Mouse (Mus musculus): ENCODE measurements at regions not wholly inside any gene's neighbourhood (a gene's known extent, or its start where the extent isn't known, plus 50 kb on each side); places are given as distances from the start of the nearest gene placed in this dataset.

- no peak for DNase-seq
These were observed 605.7 kb upstream of the Arpp21 start for GRCm38 (mm10) chr9:112841473-112841872.

DNA sequence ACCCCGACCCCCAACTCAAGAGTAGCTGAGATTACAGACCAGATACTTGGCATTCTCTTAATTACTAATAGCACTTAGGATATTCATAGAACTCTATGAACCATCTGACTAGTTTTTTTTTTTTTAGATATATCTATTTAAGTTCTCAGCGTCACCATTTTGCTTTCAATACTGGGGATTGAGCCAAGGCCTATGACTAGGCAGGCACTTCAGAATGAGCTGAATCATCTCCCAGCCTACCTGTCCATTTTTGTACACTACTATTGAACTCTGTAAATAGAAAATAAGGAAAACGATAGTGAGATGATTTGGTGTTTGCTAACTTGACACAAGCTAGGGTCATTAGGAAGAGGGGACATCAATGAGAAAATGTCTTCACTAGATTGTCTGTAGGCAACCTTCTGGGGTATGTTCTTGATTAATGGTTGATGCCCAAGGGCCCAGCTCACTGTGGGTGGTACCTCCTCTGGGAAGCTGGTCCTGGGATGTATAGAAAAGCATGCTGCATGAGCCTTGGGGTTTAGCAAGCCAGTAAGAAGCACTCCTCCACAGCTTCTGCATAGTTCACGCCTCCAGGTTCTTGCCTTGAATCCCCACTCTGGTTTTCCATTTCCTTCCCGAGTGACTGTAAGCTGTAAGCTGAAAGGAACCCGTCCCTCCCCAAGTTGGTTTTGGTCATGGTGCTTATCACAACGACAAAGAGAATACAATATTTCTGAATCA lies 603.5 kb upstream of the Arpp21 start:
- no peak for DNase-seq

- DNase-seq: no peak
These were observed 601.8 kb upstream of the Arpp21 start for GRCm38 (mm10) chr9:112837563-112837962.

DNA sequence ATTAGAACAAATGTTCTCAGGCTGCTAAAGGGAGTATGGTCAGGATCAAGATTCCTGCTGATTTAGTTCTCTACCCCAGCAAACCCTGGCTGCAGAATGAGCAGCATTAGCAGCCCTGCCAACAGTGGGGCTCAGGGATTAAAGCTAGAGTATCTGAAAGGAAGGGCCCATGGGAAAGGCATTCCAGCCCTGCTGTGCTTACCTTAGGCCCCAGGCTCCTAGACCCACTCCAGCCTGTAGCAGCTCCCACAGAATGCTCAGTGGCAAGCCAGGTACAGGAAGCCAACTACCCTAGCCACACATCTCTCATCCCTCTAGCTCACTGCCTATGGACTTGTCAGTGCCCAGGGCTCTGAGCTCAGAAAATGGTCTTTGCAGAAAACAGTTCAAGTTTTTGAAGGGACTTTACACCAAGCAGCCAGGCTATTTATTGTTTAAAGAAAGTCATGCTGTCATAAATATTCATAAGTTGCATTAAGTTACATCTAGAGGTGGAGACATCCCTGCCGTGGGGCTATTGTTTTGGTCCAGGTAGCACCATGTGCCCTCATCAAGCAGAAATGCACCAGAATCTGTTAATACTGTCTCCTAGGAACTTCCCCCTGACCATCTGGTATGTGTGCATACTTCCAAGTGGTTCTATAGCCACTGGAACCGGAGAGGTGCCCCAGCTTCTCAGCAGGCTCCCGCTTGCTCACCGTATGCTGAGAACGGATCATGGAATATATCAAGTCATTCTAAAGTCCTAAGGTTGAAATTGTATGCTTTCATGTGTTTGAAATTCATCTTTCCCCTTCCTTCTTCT lies 598.9 kb upstream of the Arpp21 start:
- no peak for DNase-seq

DNA sequence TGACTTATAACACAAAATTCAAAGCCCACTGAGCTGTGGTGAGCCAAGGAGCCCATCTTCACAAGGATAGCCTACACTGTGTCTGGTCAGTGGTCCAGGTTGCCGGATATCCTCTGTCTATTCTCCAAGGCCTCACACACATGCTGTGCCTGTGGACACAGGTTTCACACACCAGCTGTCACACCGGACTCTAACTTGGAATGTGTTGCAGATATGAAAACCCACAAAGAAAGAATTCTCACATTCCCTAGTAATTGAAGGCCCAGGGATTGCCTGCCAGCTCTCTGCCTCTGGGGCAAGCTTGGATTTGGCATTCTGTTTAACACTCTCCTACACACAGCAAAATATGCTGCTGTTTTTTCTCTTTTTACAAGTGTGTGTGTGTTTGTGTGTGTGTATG lies 595.4 kb upstream of the Arpp21 start:
- no peak for DNase-seq

DNA sequence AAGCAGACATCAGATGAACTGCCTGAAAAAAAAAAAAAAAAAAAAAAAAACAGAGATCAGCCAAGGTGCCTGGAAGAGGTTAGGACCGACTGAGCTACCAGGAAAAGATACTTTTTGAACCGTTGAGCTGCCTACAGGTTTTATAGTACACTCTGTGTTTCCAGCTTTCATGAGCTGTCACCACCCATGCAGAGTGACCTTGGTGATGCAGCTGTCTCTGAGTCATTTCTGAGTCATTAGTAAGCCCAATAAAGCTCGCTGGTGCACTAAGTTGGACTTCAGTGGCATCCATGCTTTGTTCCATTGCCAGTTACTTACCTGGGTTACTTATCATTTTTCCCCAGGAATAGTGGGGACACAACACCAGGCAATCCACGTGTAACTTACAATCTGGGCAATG lies 592.9 kb upstream of the Arpp21 start:
- no peak for DNase-seq

GRCm38 (mm10) chr9:112826592-112826991 lies 590.9 kb upstream of the Arpp21 start:
- DNase-seq: no peak

GRCm38 (mm10) chr9:112821940-112822339 lies 586.2 kb upstream of the Arpp21 start:
- no peak for DNase-seq

GRCm38 (mm10) chr9:112811946-112812345 lies 576.2 kb upstream of the Arpp21 start:
- peak in 1 of 2 experiments; percentile 5 for DNase-seq

- DNase-seq: no peak
These were observed 564.0 kb upstream of the Arpp21 start for GRCm38 (mm10) chr9:112799583-112800220.

DNA sequence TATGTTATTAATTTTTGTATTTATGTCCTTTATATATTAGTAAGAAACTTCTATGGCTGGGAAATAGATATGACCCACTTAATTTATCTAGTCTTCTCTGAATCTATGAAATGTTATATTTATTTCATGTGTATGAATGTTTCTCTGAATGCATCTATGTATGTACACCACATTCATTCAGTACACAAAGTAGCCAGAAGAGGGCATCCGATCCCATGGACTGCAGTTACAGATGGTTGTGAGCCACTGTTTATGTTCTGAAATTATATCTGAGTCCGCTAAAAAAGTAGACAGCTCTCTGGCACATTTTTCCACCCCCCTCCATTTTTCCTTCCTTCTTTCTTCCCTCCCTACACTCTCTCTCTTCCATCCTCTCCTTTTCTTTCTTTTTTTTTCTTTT lies 557.8 kb upstream of the Arpp21 start:
- peak in 1 of 2 experiments; percentile 27 for DNase-seq

DNA sequence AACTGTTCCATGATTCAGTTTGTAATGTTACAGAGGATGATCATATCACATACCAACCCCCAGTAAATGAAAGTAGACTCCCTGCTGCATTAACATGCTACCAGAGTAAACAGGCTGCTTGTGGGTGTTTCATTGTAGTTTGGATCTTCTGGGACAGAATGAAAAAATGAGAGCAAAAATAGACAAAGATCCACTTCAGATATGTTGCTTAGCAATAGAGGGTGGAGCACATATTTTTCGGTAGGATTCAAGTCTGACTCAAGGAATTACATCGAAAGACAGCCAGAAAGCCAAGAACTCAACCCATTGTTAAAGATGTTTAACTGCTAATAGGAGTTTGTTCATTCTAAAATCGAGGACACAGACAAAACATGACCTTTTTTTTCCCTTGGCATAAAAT lies 536.2 kb upstream of the Arpp21 start:
- no peak for DNase-seq

DNA sequence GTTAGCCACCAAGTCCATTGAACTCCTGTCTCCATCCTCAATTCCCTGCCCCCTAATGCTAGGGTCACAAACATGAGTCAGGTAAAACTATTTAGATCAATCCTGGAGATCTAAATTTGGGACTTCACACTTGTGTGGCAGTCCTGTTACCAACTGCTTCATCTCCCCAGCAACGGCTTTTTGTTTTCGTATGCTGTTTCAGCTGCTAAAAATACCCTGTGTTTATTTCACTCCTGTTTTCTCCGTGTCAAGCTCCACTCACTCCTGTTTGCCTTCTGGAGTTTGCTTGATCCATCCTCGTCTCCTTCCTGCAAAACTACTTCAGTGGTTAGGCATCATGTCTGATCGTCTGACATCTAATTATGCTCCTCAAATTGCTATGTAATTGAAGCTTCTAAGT lies 508.9 kb upstream of the Arpp21 start:
- DNase-seq: no peak

DNA sequence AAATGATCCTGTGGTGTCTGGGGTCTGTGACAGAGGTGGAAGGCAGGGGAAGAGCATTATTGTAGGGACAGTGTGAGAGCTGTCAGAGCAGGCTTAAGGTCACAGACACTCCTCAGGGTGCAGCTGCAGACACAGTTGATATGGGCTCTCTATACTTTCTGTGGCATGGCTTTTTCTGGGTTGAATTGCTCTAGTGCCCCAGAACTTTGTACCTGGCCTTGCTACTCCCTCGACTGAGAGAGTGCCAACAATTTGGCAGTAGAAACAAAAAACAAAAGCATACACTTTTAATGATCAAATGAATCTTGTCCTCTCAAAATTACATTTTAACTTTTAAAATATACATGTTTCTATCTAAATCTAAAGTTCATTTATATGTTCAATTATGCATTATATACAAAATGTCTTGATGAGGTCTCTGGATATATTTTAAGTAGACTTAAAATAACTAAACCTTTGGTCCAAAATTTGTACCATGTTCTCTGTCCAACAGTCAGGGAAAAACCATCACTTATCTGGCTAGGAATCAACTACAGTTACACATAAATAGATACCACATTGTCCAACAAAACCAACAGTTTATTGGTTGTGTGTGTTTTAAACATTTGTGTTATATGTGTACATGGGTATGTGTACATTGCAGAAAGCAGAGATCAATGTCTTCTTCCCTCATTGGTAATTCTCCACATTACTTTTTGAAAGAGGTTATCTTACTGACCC lies 508.3 kb upstream of the Arpp21 start:
- DNase-seq: peak; percentile 9 to 38

GRCm38 (mm10) chr9:112735761-112736160 lies 500.0 kb upstream of the Arpp21 start:
- DNase-seq: no peak

DNA sequence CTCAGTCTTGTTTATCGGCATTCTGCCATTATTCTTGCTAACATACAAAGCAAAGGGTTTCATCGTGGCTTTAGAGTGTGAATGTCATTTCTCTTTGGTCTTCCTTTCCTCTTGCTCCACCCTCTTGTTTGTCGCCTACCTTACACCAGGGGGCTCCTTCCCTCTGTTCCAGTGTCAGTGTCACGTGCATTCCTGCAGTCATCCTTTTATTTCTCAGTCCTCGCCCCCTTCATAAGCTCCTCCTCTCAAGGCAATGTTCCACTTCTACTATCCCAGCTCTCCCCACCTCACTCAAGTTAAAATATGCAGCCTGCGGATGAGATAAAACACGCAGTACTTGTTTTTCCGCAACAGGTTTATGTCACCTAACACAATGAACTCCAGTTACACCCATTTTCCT lies 489.8 kb upstream of the Arpp21 start:
- DNase-seq: no peak

GRCm38 (mm10) chr9:112725103-112725502 lies 489.4 kb upstream of the Arpp21 start:
- DNase-seq: no peak

DNA sequence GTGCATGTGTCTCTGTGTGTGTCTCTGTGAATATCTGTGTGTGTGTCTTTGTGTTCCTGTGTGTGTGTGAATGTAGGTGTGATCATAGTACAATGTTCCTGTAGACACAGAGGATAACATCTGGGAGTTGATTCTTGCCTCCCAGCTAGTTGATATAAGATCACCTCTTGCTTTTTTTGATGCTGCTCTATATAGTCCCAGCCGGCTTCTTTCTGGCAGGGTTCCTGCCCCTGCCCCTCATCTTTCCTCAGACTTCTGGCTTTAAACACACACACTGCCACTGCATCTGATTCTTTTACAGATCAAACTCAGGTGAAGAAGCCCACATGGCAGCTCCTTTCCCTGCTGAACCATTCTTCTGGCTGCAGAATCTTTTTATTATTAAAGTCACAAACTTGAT lies 487.6 kb upstream of the Arpp21 start:
- no peak for DNase-seq

DNA sequence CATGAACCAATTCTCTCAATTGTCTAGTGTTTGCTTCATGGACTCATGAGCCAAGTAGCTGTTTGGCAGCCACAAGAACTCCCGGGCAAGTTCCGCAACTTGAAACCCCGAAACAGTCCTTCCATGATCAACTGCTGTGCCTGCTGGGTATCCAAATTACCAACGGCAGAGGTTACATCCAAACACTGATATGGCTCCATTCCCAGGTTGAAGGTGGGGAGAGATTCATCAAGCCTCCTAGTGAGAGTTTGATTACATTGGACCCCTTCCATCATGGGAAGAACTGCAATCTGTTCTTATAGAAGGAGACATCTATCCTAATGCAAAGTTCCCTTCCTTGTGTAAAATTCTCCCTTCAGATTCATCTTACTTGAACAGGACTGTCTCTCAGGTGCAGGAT lies 486.8 kb upstream of the Arpp21 start:
- DNase-seq: no peak

GRCm38 (mm10) chr9:112715197-112715762 lies 479.5 kb upstream of the Arpp21 start:
- DNase-seq: no peak

- no peak for DNase-seq
These were observed 443.1 kb upstream of the Arpp21 start for GRCm38 (mm10) chr9:112678866-112679265.

- DNase-seq: no peak
These were observed 439.5 kb upstream of the Arpp21 start for GRCm38 (mm10) chr9:112675232-112675631.

Data from kidney, postnatal 25 days (tissue).